Mouse (Mus musculus): ENCODE data around the gene Als2.

- TF ChIP-seq CTCF (conservative IDR thresholded peaks at IDR 0.05; ENCODE audit: insufficient read depth, insufficient read length, low read depth, low read length) (no peak), POLR2A (IDR thresholded peaks at IDR 0.05; ENCODE audit: low read depth, low read length) (no peak)
These were observed 49.2 kb downstream of the Als2 start for GRCm38 (mm10) chr1:59187786-59188185.
